Mouse (Mus musculus) layer of hippocampus, adult 9-11 months (tissue): Measurements from ENCODE around the gene Mip.
"Not testable (repeated sequence)": the region's sequence is repeated elsewhere in the genome, so short reads cannot be mapped to it uniquely, and the experiment has no call there.

ENCODE experiments used
- DNase-seq: peaks from one replicate; pipeline ENCODE4 v3.0.0; 2022

Mip gene

DNA sequence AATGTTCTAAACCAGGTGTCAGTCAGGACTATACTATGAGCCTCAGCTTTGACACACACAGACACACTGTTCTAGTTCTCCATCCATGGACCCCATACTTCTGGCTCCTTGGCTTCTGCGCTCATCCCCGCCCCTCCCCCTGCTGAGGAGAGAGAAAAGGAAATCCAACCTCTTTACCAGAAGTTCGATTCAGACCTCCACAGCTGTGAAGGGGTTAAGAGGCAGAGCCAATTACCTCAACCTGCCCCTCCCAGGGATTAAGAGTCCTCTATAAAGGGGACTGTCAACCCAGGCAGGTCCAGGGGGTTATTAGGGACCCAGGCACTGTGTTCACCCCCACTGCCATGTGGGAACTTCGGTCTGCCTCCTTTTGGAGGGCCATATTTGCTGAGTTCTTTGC, at the start of gene Mip:
Gene Mip (plus strand): TSS at position 301 of the 400 bp plus-strand sequence.
- no peak for DNase-seq

GRCm38 (mm10) chr10:128175996-128176755, 49.5 kb upstream of the Mip start:
- peak; percentile 61 for DNase-seq

- no peak for DNase-seq
These were observed 48.3 kb upstream of the Mip start for GRCm38 (mm10) chr10:128177316-128177715.

GRCm38 (mm10) chr10:128179989-128180388, 45.6 kb upstream of the Mip start, which contains the start of gene Rbms2:
TSS of gene Rbms2 (minus strand) at chr10:128180297.
- DNase-seq: no peak

GRCm38 (mm10) chr10:128184296-128184695, 41.3 kb upstream of the Mip start:
- DNase-seq: no peak

GRCm38 (mm10) chr10:128185277-128185940, 40.2 kb upstream of the Mip start:
- no peak for DNase-seq

GRCm38 (mm10) chr10:128185959-128186358, 39.7 kb upstream of the Mip start:
- peak; percentile 45 for DNase-seq

DNA sequence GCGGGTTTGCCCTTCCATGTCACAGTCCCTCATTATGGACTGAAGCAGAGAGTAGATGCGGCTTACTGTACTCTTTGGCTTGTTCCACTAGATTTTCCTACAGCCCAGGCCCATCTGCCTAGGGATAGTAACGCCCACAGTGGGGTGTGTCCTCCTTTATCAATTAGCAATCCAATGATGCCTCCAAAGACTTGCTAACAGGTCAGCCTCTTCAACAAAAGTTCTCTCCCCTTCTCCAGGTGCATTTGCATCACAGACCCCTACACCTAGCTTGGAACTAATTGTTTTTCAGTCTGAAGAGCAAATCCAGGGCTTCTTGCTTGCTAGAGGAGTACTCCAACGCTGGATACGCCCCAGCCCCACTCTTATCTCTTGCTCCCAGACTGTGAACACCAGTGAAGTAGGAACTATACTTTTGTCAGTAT, 38.4 kb upstream of the Mip start:
- DNase-seq: no peak

GRCm38 (mm10) chr10:128188242-128188877, 37.3 kb upstream of the Mip start:
- peak; percentile 70 for DNase-seq

- DNase-seq: no peak
These were observed 34.2 kb upstream of the Mip start for GRCm38 (mm10) chr10:128191472-128191871.

- DNase-seq: not testable (repeated sequence)
These were observed 33.4 kb upstream of the Mip start for GRCm38 (mm10) chr10:128192030-128192766.

GRCm38 (mm10) chr10:128193113-128193512, 32.5 kb upstream of the Mip start:
- no peak for DNase-seq

GRCm38 (mm10) chr10:128194024-128194550, 31.6 kb upstream of the Mip start, which contains the start of gene Gls2:
TSS of gene Gls2 (plus strand) at chr10:128194457.
- peak; percentile 97 for DNase-seq

DNA sequence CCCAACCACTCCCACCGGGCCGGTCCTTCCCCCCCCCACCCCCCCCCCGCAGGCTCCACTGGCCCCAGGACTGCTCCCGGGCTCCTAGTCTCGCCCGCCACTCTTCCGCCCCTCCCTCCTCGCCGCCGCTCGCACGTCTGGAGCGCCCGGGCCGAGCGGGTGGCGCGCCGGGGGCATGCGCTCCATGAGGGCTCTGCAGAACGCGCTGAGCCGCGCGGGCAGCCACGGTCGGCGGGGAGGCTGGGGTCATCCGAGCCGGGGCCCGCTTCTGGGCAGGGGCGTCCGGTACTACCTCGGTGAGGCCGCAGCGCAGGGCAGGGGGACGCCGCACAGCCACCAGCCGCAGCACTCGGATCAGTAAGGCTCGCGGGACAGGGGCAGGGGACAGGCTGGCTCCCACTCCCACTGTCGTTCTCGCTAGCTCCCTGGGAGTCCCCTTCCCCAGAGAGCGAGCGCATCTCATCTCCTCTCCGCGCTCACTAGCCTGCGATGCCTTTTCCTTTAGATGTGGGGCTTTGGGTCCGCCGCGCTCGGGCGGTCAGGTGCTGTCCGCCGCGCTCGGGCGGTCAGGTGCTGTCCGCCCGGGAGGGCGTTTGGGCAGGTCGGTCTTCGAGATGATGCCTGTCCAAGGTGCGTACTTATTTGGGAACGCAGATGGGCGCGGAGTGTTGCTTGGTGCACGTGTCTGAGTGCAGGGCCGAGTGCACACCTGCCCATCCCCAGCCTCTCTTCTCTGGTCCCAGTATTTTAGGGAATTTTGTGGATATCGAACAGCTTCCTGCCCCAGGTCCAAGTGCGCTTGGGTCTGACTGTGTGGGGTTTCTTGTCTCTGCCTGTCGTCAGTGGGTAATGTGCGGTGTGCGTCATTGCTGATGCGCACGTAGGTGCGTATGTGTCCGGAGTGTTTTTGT, 30.8 kb upstream of the Mip start:
- DNase-seq: peak; percentile 46

- no peak for DNase-seq
These were observed 23.8 kb upstream of the Mip start for GRCm38 (mm10) chr10:128201856-128202255.

GRCm38 (mm10) chr10:128204941-128205340, 20.7 kb upstream of the Mip start:
- DNase-seq: no peak

DNA sequence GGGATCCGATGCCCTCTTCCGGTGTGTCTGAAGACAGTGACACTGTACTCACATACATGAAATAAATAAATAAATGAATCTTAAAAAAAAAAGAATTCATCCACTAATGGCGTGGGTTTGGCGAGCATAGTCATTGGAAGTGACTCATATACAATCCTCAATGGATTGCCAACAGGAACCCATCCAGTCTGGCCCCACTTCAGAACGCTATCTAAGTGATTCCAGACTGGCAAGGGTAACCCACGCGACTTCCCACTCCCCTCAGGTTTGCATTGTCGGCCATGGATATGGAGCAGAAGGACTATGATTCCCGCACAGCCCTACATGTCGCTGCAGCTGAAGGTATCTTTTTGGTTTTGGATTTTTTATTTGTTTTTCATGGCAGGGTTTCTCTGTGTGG, 17.3 kb upstream of the Mip start:
- DNase-seq: peak; percentile 46

DNA sequence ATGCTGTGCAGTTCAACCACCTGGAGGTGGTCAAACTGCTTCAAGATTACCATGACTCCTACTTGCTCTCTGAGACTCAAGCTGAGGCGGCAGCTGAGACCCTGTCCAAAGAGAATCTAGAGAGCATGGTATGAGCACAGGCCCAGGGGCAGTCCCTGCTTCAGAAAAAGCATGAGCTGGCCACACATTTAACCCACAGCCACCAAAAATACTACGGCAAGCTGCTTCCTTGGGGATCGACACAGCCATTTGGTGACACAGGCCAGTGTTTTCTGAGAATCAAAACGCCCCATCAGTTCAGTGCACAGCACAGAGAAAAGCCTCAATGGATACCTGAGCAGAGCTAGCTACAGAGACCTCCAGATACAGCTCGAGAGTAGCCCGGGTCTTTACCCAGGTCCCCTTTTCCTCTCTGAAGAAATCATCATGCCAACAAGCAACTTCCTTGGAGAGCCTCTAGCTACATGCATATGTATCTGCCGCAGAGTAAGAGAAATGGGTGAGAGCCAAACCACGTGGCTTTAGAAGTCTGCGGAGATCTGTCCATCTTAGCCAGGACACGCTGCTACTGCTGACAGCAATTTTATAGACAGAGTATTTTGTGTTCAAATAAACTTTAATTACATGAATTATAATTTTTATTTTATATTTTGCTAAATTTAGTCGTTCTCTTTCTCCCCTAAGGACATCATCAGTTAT, 16.2 kb upstream of the Mip start:
- no peak for DNase-seq

DNA sequence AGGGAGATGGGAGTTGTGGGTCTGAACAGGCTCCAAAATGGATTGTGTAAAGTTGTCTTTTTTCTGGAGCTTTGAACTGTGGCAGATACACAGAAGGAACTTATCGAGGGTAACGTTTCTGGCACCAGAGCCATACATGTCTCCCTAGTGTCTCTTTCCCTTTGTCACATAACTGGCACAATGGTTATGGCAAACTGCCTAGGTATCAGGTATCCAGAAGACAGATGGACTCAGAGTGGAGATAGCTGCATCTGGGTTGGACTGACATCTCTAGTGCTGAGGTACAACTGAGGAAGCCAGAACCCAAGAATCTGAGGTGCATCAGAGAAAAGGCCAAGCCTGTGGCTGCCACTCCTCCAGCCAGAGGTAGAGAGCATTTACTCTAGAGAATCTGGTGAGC, 15.5 kb upstream of the Mip start:
- no peak for DNase-seq

DNA sequence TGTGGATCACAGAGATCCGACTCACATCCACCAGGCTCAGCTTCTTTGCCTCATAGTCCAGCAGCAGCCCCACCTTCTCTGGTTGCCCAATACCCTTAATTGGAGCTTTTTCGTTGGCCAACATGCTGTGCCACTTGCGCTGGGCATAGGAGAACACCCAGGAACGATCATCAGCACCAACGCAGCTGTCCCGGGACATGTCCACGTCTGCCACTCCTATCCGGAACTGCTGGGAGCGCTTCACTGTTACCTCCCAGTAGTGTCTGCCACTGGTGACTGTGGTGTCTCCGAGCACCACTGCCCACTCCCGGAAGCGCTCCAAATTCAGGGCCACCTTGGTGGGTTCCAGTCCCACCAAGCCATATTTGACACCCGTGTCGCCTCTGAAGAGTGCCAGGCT, 14.7 kb upstream of the Mip start:
- no peak for DNase-seq
